Mouse (Mus musculus): ENCODE results near the gene Scg5. TPM values are rescaled to one million over a fixed set of nuclear protein-coding genes. Genes with fewer than 3 reads are reported as not detected.

Gene Scg5
- polyA plus RNA-seq, 1 experiment from 2014 or later, result 9.4 TPM

DNA sequence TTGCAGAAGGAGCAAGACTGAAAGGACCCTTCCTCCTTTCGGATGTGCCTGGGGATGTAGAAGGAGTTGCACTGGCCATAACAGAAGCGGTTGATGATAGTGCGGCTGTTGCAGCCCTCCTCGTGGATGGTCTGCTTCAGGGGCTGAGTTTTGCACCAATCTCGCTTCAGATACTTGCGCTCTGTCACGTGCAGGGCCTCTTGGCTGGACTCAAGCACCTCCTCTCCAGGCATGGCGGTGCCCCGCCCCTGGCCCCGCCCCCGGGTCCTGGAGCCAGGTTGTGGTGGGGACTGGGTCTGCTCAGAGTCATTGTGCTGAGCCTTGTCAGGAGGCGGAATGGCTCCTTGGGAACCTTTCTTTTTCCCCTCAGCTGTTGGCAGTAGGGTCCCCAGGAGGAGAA, 79.2 kb downstream of the Scg5 start:
- no peak overlapping the region for H3K9ac ChIP-seq (ENCODE audit: low read depth, low read length)
- H3K4me3 ChIP-seq (ENCODE audit: low read depth, low read length), result no peak overlapping the region
- peaks cover 7% of the 10 kb centered on the region; the same call in 1 of the 2 replicates for H3K27me3 ChIP-seq (replicated peaks; ENCODE audit: control insufficient read depth, insufficient read depth, low read length)
- 75% methylated on average over 11 of the region's 12 CpGs for WGBS
- H3K4me2 ChIP-seq (ENCODE audit: low read depth, low read length), result no peak overlapping the region
- no peaks in the 10 kb centered on the region for H3K4me1 ChIP-seq (ENCODE audit: control insufficient read depth, insufficient read depth, low read length)
- H3K36me3 ChIP-seq (ENCODE audit: control insufficient read depth, insufficient read depth, low read length), result no peaks in the 10 kb centered on the region
- H3K27ac ChIP-seq (replicated peaks; ENCODE audit: low read depth, low read length), result no peak overlapping the region
- DNase-seq (ENCODE audit: low spot score) (no peak), ATAC-seq (ENCODE audit: low read depth) (no peak)
- no peaks in the 10 kb centered on the region for H3K9me3 ChIP-seq (ENCODE audit: control insufficient read depth, low read length)

DNA sequence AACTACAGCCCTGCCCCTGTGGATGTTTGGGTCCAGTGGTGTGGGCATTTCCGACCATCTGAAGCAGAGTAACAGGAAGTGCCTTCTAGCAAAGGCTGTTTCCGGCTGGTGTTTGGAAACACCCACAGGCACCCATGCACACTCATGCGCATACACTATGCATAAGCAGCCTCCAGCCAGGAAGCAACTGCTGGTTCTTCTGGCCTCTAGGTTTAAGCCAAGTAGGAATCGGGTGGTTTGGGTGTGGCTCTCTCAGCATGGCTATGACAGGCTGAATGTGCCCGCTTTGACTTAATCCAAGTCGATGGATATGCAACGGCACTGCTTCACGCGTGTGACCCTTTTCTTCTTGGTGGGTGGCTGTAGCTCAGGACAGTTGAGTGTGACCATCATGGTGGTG, 79.6 kb downstream of the Scg5 start:
- Histone ChIP-seq H3K4me3 (ENCODE audit: low read depth, low read length) (no peak overlapping the region), H3K4me1 (ENCODE audit: control insufficient read depth, insufficient read depth, low read length) (no peaks in the 10 kb centered on the region), H3K27me3 (replicated peaks; ENCODE audit: control insufficient read depth, insufficient read depth, low read length) (peaks cover 4% of the 10 kb centered on the region; the same call in 1 of the 2 replicates), H3K4me2 (ENCODE audit: low read depth, low read length) (no peak overlapping the region), H3K9me3 (ENCODE audit: control insufficient read depth, low read length) (no peaks in the 10 kb centered on the region), H3K9ac (ENCODE audit: low read depth, low read length) (no peak overlapping the region), H3K36me3 (ENCODE audit: control insufficient read depth, insufficient read depth, low read length) (no peaks in the 10 kb centered on the region), H3K27ac (replicated peaks; ENCODE audit: low read depth, low read length) (no peak overlapping the region)
- DNase-seq (ENCODE audit: low spot score) (no peak), ATAC-seq (ENCODE audit: low read depth) (no peak)
- 94% methylated on average over 9 of the region's 9 CpGs for WGBS

DNA sequence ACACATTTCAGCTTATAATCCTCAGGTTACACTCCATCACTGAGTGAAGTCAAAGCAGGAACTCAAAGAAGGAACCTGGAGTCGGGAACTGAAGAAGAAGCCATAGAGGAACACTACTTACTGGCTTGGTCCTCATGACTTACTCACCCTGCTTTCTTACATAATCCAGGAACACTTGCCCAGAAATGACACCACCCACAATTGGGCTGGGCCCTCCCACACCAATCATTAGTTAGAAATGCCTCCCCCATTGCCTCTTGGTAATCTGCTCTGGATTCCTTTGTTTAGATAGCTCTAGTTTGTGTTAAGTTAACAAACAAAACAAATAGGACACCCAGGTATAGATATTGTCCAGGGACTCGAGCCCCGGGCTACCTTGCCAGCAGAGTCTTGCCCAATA, 100.3 kb downstream of the Scg5 start:
- ATAC-seq (ENCODE audit: low read depth), result no peak
- Histone ChIP-seq H3K4me2 (ENCODE audit: low read depth, low read length) (no peak overlapping the region), H3K27me3 (replicated peaks; ENCODE audit: control insufficient read depth, insufficient read depth, low read length) (no peaks in the 10 kb centered on the region), H3K9ac (ENCODE audit: low read depth, low read length) (no peak overlapping the region), H3K27ac (replicated peaks; ENCODE audit: low read depth, low read length) (no peak overlapping the region), H3K9me3 (ENCODE audit: control insufficient read depth, low read length) (no peaks in the 10 kb centered on the region), H3K36me3 (ENCODE audit: control insufficient read depth, insufficient read depth, low read length) (no peaks in the 10 kb centered on the region), H3K4me1 (ENCODE audit: control insufficient read depth, insufficient read depth, low read length) (no peaks in the 10 kb centered on the region), H3K4me3 (ENCODE audit: low read depth, low read length) (no peak overlapping the region)
- DNase-seq (ENCODE audit: low spot score), result no peak
- 88% methylated on average over 3 of the region's 3 CpGs for WGBS

Other genes starting within 250 kb of the Scg5 start
- gene Grem1, start 70.5 kb downstream of the Scg5 start, polyA plus RNA-seq (2014; fragmentation: Nextera tagmentation; extraction: Ambion mirVana), result 1.9 and 2.8 TPM in 2 replicates
- 4.1 and 4.2 TPM in 2 replicates for gene Arhgap11a, start 19.5 kb upstream of the Scg5 start, polyA plus RNA-seq (2014; fragmentation: Nextera tagmentation; extraction: Ambion mirVana)
- 0.24 and 0.31 TPM in 2 replicates for gene Gjd2, start 184.5 kb upstream of the Scg5 start, polyA plus RNA-seq (2014; fragmentation: Nextera tagmentation; extraction: Ambion mirVana)
- gene Actc1, start 224.4 kb upstream of the Scg5 start, polyA plus RNA-seq (2014; fragmentation: Nextera tagmentation; extraction: Ambion mirVana), result 2,141 and 2,538 TPM in 2 replicates